Mouse (Mus musculus) heart, postnatal 25 days (tissue): ENCODE data around the gene Slit1. TPM values are rescaled to one million over a fixed set of nuclear protein-coding genes. Genes with fewer than 3 reads are reported as not detected.

ENCODE experiments used
- DNase-seq: peaks from one replicate; pipeline ENCODE4 v3.0.0; 2022; ENCODE audit warnings: low spot score
- intact Hi-C: fragments of 180-260 bp; cut with DNase I; formaldehyde crosslinking; loops from one replicate; pipeline ENCODE4 v1.15.1; 2025
- total RNA-seq, 2 experiments: library from RNA; stranded (reverse); gene quantifications; 2 replicates each; pipeline ENCODE4 v1.2.3; 2021

Gene Slit1
- total RNA-seq, 2 experiments from 2014 or later: 0.17 to 0.31 TPM

- intact Hi-C loops: no loop called here
- no peak for DNase-seq
These were observed 48.4 kb downstream of the Slit1 start for GRCm38 (mm10) chr19:41695046-41695445.

GRCm38 (mm10) chr19:41694610-41695009 lies 48.9 kb downstream of the Slit1 start:
- intact Hi-C loops: no loop called here
- no peak for DNase-seq

- DNase-seq: no peak
- intact Hi-C loops: no loop called here
These were observed 49.7 kb downstream of the Slit1 start for GRCm38 (mm10) chr19:41693727-41694126.

- intact Hi-C loops: no loop called here
- DNase-seq: no peak
These were observed 53.4 kb downstream of the Slit1 start for GRCm38 (mm10) chr19:41690064-41690463.

- no peak for DNase-seq
- intact Hi-C loops: no loop called here
These were observed 55.2 kb downstream of the Slit1 start for GRCm38 (mm10) chr19:41688251-41688650.

- intact Hi-C loops: no loop called here
- DNase-seq: no peak
These were observed 55.6 kb downstream of the Slit1 start for GRCm38 (mm10) chr19:41687836-41688235.

GRCm38 (mm10) chr19:41686194-41686593 lies 57.3 kb downstream of the Slit1 start:
- intact Hi-C loops: no loop called here
- DNase-seq: no peak

- no peak for DNase-seq
- intact Hi-C loops: no loop called here
These were observed 57.9 kb downstream of the Slit1 start for GRCm38 (mm10) chr19:41685453-41686086.

- intact Hi-C loops: no loop called here
- no peak for DNase-seq
These were observed 58.6 kb downstream of the Slit1 start for GRCm38 (mm10) chr19:41684874-41685273.

GRCm38 (mm10) chr19:41683951-41684350 lies 59.5 kb downstream of the Slit1 start:
- DNase-seq: no peak
- intact Hi-C loops: no loop called here

GRCm38 (mm10) chr19:41680267-41680666 lies 63.2 kb downstream of the Slit1 start:
- DNase-seq: no peak
- intact Hi-C loops: no loop called here

- no peak for DNase-seq
- intact Hi-C loops: no loop called here
These were observed 64.4 kb downstream of the Slit1 start for GRCm38 (mm10) chr19:41679028-41679427.

GRCm38 (mm10) chr19:41677575-41677974 lies 65.9 kb downstream of the Slit1 start:
- intact Hi-C loops: no loop called here
- no peak for DNase-seq

GRCm38 (mm10) chr19:41675583-41675982 lies 67.9 kb downstream of the Slit1 start:
- intact Hi-C loops: no loop called here
- DNase-seq: no peak

- intact Hi-C loops: no loop called here
- no peak for DNase-seq
These were observed 69.1 kb downstream of the Slit1 start for GRCm38 (mm10) chr19:41674366-41674765.

- intact Hi-C loops: no loop called here
These were observed 70.6 kb downstream of the Slit1 start for GRCm38 (mm10) chr19:41672836-41673235.

GRCm38 (mm10) chr19:41670931-41671330 lies 72.5 kb downstream of the Slit1 start:
- DNase-seq: no peak
- intact Hi-C loops: no loop called here

More at GRCm38 (mm10) chr19:41672836-41673235, 70.6 kb downstream of the Slit1 start:
- no peak for DNase-seq

GRCm38 (mm10) chr19:41670473-41670872 lies 73.0 kb downstream of the Slit1 start:
- intact Hi-C loops: no loop called here
- DNase-seq: no peak

- no peak for DNase-seq
- intact Hi-C loops: no loop called here
These were observed 73.6 kb downstream of the Slit1 start for GRCm38 (mm10) chr19:41669747-41670342.

- intact Hi-C loops: no loop called here
These were observed 75.9 kb downstream of the Slit1 start for GRCm38 (mm10) chr19:41667591-41667990.

GRCm38 (mm10) chr19:41665941-41666340 lies 77.5 kb downstream of the Slit1 start:
- DNase-seq: no peak
- intact Hi-C loops: no loop called here

More at GRCm38 (mm10) chr19:41667591-41667990, 75.9 kb downstream of the Slit1 start:
- DNase-seq: no peak
